Mouse (Mus musculus) mouse embryonic stem cell (cell line): ENCODE data around the gene Banf2.

ENCODE experiments used
- in situ Hi-C, 2 experiments: fragments of 300-500 bp; cut with MboI; formaldehyde crosslinking; loops; 1 replicate in 1 of 2; 3 replicates in 1 of 2; pipeline ENCODE4 v1.14.3; 2019 to 2020; ENCODE audit warnings: low sequenced_read_pairs in 2 of 2, low pct_unique_long_range_greater_than_20kb in 1 of 2, mixed read lengths in 1 of 2; ENCODE audit not compliant: unreplicated experiment in 1 of 2

Gene Banf2

GRCm38 (mm10) chr2:144074059-144074458 is 41.2 kb downstream of the Banf2 start:
- in situ Hi-C loops, result no loop called here

DNA sequence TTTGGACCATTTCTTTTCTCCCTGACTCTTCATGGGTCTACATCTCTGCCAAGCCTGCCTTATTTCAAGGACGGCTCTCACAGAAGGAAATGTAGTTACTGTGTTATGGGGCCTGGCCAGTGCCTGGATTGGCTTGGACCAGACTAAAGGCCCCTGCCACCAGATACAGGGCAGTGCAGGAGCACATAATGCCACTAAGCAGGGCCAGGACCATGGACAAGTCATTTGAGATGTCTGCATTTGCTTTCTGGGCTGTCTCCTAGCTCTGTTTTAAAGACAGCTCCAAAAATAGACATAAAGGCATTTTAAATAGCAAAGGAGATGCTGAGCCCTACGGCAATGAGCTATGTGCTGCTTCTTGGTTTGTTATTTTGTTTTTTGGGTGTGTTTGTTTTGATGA is 43.8 kb downstream of the Banf2 start:
- in situ Hi-C loops, result no loop called here

DNA sequence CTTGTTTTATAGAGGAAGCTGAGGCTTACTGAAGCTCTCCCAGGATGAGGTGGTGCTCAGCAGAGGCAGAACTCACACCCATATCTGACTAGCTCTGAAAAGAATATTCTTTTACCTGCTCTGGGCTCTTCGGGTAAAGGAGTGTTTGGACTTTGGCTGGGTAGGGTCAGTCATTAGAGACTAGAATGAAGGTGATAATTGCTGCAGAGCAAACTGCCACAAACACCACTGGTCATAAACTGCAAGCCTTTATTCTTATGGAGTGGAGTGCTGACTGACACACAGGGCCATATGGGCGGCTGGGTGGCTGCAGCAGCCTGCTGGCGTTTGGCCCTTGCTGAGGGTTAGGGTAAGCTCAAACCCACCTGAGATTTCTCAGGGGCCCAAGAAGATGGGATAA is 46.0 kb downstream of the Banf2 start:
- in situ Hi-C loops, result no loop called here

DNA sequence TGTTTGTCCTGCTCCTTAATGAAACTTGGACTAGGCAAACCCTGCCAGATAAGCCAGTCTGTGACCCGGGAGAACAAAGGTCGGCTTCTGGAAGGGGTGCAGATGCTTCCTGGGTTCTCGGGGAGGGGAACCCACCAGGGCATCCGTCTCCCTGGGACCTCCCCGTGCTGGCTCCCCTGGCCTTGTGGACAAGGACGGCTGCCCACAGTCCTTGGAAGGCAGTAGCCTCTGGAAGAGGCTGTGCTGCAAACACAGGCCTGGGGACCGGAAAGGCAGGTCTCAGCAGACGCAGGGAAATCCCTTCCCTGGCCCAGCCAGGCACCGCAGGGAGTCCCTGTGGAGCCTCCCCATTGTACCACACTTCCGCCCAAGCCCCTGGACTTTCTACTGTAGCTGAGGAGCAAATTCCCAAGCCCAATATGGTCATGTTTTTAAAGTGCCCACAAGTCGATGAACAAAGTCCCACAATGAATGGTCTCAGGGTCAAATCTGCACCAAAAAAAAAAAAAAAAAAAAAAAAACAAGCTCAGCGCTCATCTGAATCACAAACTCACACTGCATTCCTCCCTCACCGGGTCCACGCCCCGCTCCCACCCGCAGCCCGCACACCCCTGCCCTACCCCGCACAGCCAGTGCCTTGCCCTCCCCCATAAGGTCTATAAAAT is 53.5 kb downstream of the Banf2 start:
- in situ Hi-C loops, result no loop called here

DNA sequence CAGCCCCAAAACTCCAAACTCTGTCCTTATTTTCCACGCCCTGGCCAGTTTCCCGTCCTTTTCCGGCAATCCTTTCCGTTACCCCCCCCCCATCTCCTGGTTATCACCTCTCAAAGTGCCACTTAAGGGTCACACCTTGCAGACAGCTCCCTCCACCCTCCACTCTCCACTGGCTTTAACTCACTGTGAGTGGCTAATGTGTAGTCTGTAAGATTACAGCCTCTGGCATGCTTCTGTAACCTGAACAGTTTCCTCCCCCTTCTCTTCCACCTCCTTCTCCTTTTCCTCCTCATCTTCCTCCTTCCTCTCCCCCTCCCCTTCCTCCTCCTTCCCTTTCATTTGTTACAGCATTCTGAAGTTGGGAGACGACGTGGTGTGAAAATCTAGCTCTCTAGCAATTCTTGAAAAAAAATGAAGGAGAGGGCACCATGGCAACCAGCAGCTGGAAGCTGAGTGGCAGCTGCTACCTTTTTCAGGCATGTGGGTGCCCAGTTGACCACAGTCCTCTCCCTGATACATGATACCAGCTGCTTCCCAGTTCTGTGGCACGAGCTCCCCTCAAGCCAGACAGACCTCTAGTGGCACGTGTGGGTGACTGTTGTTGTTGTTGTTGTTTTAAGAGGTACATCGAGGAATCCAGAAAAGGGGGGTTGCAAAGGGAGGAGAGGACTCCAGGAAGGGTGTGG is 55.2 kb downstream of the Banf2 start:
- in situ Hi-C loops, result no loop called here

GRCm38 (mm10) chr2:144092767-144093166 is 59.9 kb downstream of the Banf2 start:
- in situ Hi-C loops, result no loop called here

- in situ Hi-C loops, result no loop called here
These were observed 61.9 kb downstream of the Banf2 start for GRCm38 (mm10) chr2:144094721-144095120.

DNA sequence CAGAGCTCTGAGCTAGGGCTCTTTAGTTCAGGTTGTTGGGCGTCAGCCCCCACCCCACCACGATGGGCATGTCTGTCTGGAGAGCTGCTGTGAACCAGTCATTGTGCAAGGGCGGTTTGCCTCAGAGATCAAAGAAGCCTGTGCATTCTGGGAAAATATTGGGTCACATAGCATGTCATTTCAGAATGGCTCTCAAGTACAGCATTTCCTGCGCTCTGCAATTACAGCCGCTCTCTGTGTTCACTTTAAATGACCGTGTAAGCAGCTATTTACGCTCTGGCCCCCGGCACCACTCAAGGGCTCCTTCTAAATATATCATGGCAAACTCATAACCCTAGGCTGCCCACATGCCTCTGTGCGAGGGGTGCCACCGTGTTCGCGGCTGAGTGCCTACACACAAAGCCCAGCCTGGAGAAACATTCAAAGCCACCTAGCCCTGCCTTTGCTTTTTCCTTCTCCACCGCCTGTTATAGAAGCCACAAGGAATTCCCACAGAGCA is 68.7 kb downstream of the Banf2 start:
- in situ Hi-C loops, result no loop called here

DNA sequence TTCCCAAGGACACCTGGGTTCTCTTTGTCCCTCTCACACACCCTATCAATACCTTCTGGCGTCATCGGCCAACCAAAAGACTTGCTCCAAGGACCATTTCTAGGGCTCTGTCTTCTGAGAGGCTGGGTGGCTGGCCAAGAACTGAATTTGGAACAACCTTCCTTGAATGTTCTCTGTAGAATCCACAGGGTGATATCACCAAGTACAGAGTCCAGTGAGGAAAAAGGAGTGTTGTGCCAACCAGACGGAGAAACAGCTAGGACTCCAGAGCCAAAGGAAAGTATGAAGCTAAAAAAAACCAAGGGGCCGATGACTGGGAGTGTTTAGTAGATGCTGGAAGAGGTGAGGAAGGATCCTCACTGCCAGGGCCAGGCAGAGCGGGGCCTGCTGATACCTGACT is 74.5 kb downstream of the Banf2 start:
- in situ Hi-C loops, result no loop called here

- in situ Hi-C loops, result no loop called here
These were observed 75.0 kb downstream of the Banf2 start for GRCm38 (mm10) chr2:144107810-144108209.

GRCm38 (mm10) chr2:144108376-144108775 is 75.5 kb downstream of the Banf2 start:
- in situ Hi-C loops, result no loop called here

DNA sequence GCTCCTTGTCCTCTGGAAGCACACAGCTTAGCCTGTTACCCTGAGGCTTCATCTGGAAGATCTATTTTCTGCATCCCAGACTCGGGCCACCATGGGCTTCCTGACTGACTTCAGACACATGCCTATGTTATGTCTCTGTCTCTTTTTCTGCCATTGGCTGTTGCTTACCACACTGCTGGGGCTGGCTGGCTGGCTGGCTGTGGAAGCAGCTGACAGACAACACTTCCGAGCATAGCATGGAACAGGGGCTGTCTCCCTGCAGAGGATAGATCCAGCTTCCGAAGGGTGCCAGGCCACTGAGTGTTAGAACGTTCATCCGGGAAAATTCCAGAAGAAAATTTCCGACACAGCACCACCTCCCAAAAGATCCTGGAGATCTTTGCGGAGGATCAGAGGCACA is 79.1 kb downstream of the Banf2 start:
- in situ Hi-C loops, result no loop called here

- in situ Hi-C loops, result no loop called here
These were observed 79.8 kb downstream of the Banf2 start for GRCm38 (mm10) chr2:144112666-144113065.

- in situ Hi-C loops, result no loop called here
These were observed 85.2 kb downstream of the Banf2 start for GRCm38 (mm10) chr2:144118061-144118460.

- in situ Hi-C loops, result no loop called here
These were observed 87.4 kb downstream of the Banf2 start for GRCm38 (mm10) chr2:144120186-144120823.

DNA sequence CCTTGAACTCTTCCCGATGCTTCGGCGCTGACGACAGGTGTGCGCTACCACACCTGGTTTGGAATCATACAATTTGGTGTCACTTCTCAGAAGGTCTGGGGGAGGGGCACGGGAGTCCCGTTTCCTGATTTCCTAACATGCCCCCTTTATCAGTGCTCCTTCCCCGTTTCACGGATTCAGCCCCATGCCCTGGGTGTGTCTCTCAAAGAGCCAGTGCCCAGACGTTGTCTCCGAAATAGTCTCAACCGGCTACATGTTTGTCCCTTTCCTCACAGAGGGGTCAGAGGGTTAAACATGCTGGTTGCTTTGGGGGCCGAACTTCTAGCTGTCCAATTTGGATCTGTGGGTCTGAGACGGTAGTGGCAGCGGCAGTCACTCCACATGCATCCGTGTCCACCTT is 89.2 kb downstream of the Banf2 start:
- in situ Hi-C loops, result no loop called here
